Mouse (Mus musculus): ENCODE measurements around the gene Tnip3. TPM values are rescaled to one million over a fixed set of nuclear protein-coding genes. Genes with fewer than 3 reads are reported as not detected.

Tnip3 gene
- polyA plus RNA-seq, 1 experiment from 2014 or later = 1.1 TPM

DNA sequence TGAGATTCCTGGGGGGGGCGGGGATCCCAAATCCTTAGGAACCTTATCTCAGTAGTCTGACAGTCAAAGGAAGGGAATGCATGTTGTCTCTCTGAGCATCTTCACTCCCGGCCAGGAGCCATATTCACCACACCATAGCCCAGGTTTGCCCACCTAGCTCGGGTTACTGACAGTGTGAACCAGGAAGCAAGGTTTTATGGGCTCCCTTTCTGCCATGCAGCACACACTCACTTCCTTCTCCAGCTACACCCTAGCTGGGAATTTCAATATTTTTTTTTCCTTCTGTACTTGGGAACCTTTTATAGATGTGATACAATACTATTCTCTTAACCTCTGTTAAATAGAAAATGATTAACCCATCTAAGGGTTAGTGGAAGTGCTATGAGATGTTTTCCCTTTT is 73.4 kb downstream of the Tnip3 start:
- no peak overlapping the region for H3K9ac ChIP-seq
- TF ChIP-seq CTCF (IDR thresholded peaks at IDR 0.05; ENCODE audit: low read depth) = no peak
- ATAC-seq (ENCODE audit: insufficient read depth) (no peak), DNase-seq (no peak)
- no peaks in the 10 kb centered on the region for H3K9me3 ChIP-seq (ENCODE audit: low read depth, low read length)
- WGBS = 73% methylated on average over 3 of the region's 3 CpGs
- no peak overlapping the region for H3K4me2 ChIP-seq
- no peaks in the 10 kb centered on the region for H3K27me3 ChIP-seq (ENCODE audit: insufficient read depth, low read length)
- no peak overlapping the region for H3K4me3 ChIP-seq (ENCODE audit: low read depth, low read length)
- H3K27ac ChIP-seq (ENCODE audit: low read depth) = no peak overlapping the region
- peaks cover 4% of the 10 kb centered on the region for H3K4me1 ChIP-seq (ENCODE audit: insufficient read depth)
- H3K36me3 ChIP-seq (ENCODE audit: insufficient read depth) = no peaks in the 10 kb centered on the region

DNA sequence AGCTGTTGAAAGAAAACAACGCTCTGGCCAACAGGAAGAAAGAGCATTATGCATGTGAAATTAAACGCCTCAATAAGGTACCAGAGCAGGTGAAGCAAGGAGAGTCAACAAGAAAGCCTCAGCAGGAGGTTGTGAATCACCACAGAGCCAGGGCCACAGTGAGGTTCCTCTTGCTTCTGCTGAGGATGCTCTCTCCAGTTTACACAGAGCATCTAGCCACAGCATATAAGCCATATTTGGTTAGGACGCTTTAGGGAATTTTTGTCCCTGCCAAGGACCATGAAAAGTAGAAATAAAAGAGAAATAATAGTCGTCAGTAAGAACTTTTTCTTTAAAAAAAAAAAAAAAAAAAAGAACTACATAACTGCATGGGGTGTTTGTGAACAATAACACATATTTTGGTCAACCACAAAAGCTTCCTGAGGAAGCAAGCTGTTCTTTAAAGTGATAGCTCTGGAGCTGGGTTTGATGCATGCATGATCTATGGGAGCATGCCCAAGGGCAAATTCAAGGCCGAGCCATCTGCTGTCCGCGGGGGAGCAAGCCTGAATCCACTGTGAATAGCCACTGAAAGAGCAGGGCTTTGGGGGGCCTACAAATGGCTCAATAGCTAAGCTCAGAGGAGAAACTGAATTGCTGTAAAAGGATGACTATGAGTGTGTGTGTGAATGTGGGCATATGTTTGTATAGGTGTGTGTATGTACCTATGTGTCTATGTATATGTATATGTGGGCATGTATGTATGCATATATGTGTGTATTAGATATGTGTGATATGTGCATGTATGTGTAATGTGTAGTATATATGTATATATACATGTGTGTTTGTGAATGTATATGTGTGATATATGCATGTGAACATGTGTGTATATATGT is 75.0 kb downstream of the Tnip3 start:
- peak; percentile 22; the same call in 1 of the 2 replicates for ATAC-seq (ENCODE audit: insufficient read depth)
- no peak for DNase-seq
- WGBS = 52% methylated on average over 7 of the region's 7 CpGs
- Histone ChIP-seq H3K36me3 (ENCODE audit: insufficient read depth) (no peaks in the 10 kb centered on the region), H3K4me1 (ENCODE audit: insufficient read depth) (peaks cover 4% of the 10 kb centered on the region), H3K4me2 (no peak overlapping the region), H3K27ac (ENCODE audit: low read depth) (no peak overlapping the region), H3K9me3 (ENCODE audit: low read depth, low read length) (no peaks in the 10 kb centered on the region), H3K27me3 (ENCODE audit: insufficient read depth, low read length) (no peaks in the 10 kb centered on the region), H3K4me3 (ENCODE audit: low read depth, low read length) (no peak overlapping the region), H3K9ac (no peak overlapping the region)
- TF ChIP-seq CTCF (IDR thresholded peaks at IDR 0.05; ENCODE audit: low read depth) = no peak

DNA sequence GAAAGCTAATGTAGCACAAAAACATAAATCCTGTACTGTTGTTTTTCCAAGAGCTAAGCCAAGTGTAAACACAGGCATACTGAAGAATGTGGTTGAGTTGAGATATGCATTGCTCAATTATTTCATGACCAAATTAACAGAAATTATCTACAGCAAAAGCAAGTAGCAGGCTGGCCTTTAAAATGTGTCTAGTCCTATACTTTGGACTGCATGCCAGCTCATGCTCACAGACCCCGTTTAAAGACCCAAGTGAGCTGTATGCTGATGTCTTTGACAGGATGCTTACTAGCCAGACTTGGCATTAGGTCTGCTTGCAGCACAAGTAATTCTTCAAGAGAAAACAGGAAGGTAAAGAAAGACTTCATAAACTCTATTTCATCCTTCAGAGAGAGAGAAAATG is 75.8 kb downstream of the Tnip3 start:
- no peaks in the 10 kb centered on the region for H3K9me3 ChIP-seq (ENCODE audit: low read depth, low read length)
- H3K4me3 ChIP-seq (ENCODE audit: low read depth, low read length) = no peak overlapping the region
- H3K9ac ChIP-seq = no peak overlapping the region
- H3K27me3 ChIP-seq (ENCODE audit: insufficient read depth, low read length) = no peaks in the 10 kb centered on the region
- no peaks in the 10 kb centered on the region for H3K36me3 ChIP-seq (ENCODE audit: insufficient read depth)
- DNase-seq (peak; percentile 60), ATAC-seq (ENCODE audit: insufficient read depth) (peak; percentile 77)
- H3K4me2 ChIP-seq = no peak overlapping the region
- peak overlapping the region; percentile 27; the same call in 1 of the 2 replicates for H3K27ac ChIP-seq (ENCODE audit: low read depth)
- WGBS = 26% methylated on average over 1 of the region's 1 CpGs
- no peak for TF ChIP-seq CTCF (IDR thresholded peaks at IDR 0.05; ENCODE audit: low read depth)
- peaks cover 4% of the 10 kb centered on the region for H3K4me1 ChIP-seq (ENCODE audit: insufficient read depth)

DNA sequence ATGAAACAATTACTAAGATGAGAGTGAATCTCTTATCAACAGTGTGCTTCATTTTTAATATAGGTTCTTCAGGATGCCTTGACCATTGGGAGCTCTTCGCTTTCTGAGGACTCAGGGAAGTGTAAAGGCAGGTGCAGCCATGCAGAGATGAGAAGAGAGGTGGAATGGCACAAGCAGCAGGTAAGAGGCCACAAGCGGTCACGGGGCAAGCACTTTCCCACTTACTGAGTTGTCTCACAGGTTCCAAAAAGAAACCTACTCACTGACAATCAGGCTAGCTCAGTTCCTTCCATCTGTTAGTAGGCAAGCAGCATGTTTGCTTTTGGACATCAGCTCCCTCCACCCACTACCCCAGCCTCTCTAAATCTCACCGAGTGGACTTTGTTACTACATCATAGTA is 80.7 kb downstream of the Tnip3 start:
- peak overlapping the region; percentile 58 for H3K27ac ChIP-seq (ENCODE audit: low read depth)
- 67% methylated on average over 4 of the region's 4 CpGs for WGBS
- H3K4me1 ChIP-seq (ENCODE audit: insufficient read depth) = no peaks in the 10 kb centered on the region; the same call in 1 of the 2 replicates
- H3K9me3 ChIP-seq (ENCODE audit: low read depth, low read length) = no peaks in the 10 kb centered on the region
- H3K4me3 ChIP-seq (ENCODE audit: low read depth, low read length) = no peak overlapping the region
- ATAC-seq (ENCODE audit: insufficient read depth) (no peak), DNase-seq (no peak)
- no peaks in the 10 kb centered on the region for H3K27me3 ChIP-seq (ENCODE audit: insufficient read depth, low read length)
- H3K36me3 ChIP-seq (ENCODE audit: insufficient read depth) = no peaks in the 10 kb centered on the region
- TF ChIP-seq CTCF (IDR thresholded peaks at IDR 0.05; ENCODE audit: low read depth) = no peak
- H3K4me2 ChIP-seq = no peak overlapping the region
- H3K9ac ChIP-seq = no peak overlapping the region

DNA sequence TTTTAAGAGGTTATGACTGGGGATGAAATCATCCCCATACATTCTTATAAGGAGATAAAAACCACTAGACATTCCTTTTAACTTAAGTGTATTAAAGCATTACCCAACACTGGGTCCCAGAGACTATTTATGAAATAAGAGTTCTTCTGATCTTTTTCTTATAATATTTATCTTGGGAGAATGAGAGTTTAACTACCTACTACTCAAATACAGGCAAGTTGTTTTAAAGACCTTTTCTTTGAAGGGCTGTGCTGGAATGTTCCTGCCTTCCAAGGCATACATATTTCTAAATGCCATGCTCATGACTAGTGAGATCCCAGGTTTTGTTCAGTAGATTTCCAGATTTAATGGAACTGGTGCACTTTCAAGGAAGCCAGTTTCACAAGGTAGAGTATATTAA is 81.8 kb downstream of the Tnip3 start:
- Histone ChIP-seq H3K4me1 (ENCODE audit: insufficient read depth) (no peaks in the 10 kb centered on the region), H3K27ac (ENCODE audit: low read depth) (no peak overlapping the region), H3K9me3 (ENCODE audit: low read depth, low read length) (no peaks in the 10 kb centered on the region), H3K36me3 (ENCODE audit: insufficient read depth) (no peaks in the 10 kb centered on the region), H3K27me3 (ENCODE audit: insufficient read depth, low read length) (no peaks in the 10 kb centered on the region), H3K9ac (no peak overlapping the region), H3K4me3 (ENCODE audit: low read depth, low read length) (no peak overlapping the region), H3K4me2 (no peak overlapping the region)
- TF ChIP-seq CTCF (IDR thresholded peaks at IDR 0.05; ENCODE audit: low read depth) = no peak
- DNase-seq (peak; percentile 56), ATAC-seq (ENCODE audit: insufficient read depth) (peak; percentile 93)

DNA sequence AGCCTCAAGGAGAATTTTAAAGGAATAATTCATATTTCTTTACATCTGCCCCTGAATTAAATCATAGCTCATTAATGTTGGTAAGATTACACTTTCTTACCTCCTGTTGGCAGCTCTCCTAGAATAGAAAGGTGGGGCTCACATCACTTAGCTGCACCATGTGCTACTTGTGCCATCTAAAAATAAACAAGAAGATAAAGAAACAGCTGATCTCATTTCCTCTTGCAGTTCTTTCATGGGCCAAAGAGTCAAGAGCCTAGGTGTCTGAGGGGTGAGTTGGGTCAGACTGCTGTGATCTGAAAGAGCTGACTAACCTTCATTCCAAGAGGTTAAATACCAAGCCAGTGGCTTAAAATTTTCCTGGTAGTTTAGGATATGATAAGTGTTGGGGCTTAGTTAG is 86.7 kb downstream of the Tnip3 start:
- Histone ChIP-seq H3K27me3 (ENCODE audit: insufficient read depth, low read length) (no peaks in the 10 kb centered on the region), H3K4me1 (ENCODE audit: insufficient read depth) (no peaks in the 10 kb centered on the region), H3K4me3 (ENCODE audit: low read depth, low read length) (no peak overlapping the region), H3K4me2 (no peak overlapping the region), H3K9me3 (ENCODE audit: low read depth, low read length) (no peaks in the 10 kb centered on the region), H3K9ac (no peak overlapping the region), H3K27ac (ENCODE audit: low read depth) (no peak overlapping the region), H3K36me3 (ENCODE audit: insufficient read depth) (no peaks in the 10 kb centered on the region)
- no peak for ATAC-seq (ENCODE audit: insufficient read depth)
- DNase-seq = no peak
- TF ChIP-seq CTCF (IDR thresholded peaks at IDR 0.05; ENCODE audit: low read depth) = no peak

DNA sequence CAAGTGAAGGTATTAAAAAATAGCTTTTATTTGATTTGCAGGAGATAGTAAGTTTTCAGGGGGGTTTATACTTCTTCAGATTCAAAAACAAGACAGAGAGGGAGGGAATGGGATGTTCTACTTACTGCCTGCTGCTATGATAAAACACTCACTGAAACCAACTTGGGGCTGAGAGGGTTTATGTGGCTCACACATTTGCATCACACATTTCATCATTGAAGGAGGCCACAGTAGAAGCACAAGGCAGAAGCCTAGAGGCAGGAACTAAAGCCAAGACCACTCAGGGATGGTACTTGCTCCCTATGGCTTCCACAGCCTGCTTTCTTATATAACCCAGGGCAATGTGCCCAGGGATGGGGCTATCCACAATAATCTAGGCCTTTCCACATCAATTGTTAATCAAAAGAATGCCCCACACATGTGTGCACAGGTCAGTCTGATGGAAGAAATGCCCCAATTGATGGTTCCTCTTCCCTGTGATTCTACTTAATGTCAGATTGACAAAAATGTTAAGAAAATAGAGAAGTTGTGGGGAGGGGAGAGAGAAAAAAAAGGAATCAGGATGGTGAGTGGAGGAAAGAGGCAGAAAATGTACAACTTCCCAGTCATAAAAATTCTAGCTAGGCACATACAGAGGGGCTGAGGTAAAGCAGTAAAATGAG is 88.9 kb downstream of the Tnip3 start:
- Histone ChIP-seq H3K36me3 (ENCODE audit: insufficient read depth) (no peaks in the 10 kb centered on the region), H3K27me3 (ENCODE audit: insufficient read depth, low read length) (no peaks in the 10 kb centered on the region), H3K27ac (ENCODE audit: low read depth) (no peak overlapping the region), H3K4me2 (no peak overlapping the region), H3K9ac (no peak overlapping the region), H3K4me3 (ENCODE audit: low read depth, low read length) (no peak overlapping the region), H3K4me1 (ENCODE audit: insufficient read depth) (no peaks in the 10 kb centered on the region), H3K9me3 (ENCODE audit: low read depth, low read length) (no peaks in the 10 kb centered on the region)
- DNase-seq (no peak), ATAC-seq (ENCODE audit: insufficient read depth) (no peak)
- no peak for TF ChIP-seq CTCF (IDR thresholded peaks at IDR 0.05; ENCODE audit: low read depth)
